Mouse (Mus musculus): ENCODE measurements around the gene Aass. TPM values are rescaled to one million over a fixed set of nuclear protein-coding genes. Genes with fewer than 3 reads are reported as not detected.
"Not testable (repeated sequence)": the region's sequence is repeated elsewhere in the genome, so short reads cannot be mapped to it uniquely, and the experiment has no call there.

The Aass gene
- polyA plus RNA-seq, 1 experiment from 2014 or later = 1.5 TPM

GRCm38 (mm10) chr6:23125831-23126230, 7.0 kb downstream of the Aass start:
- WGBS = 81% methylated on average over 5 of the region's 5 CpGs
- Histone ChIP-seq H3K4me2 (replicated peaks; ENCODE audit: low read depth, low read length) (no peak overlapping the region), H3K36me3 (ENCODE audit: insufficient read depth, low read length) (no peaks in the 10 kb centered on the region), H3K27me3 (ENCODE audit: insufficient read depth, low read length) (no peaks in the 10 kb centered on the region), H3K9me3 (ENCODE audit: low read length) (no peaks in the 10 kb centered on the region), H3K4me1 (ENCODE audit: insufficient read depth, low read length) (no peaks in the 10 kb centered on the region), H3K4me3 (ENCODE audit: low read length) (no peak overlapping the region), H3K9ac (replicated peaks; ENCODE audit: low read length) (no peak overlapping the region), H3K27ac (ENCODE audit: low read length) (no peak overlapping the region)
- no peak for ATAC-seq (ENCODE audit: low FRiP score, low TSS enrichment)

GRCm38 (mm10) chr6:23124823-23125222, 8.0 kb downstream of the Aass start:
- Histone ChIP-seq H3K4me1 (ENCODE audit: insufficient read depth, low read length) (no peaks in the 10 kb centered on the region), H3K36me3 (ENCODE audit: insufficient read depth, low read length) (no peaks in the 10 kb centered on the region), H3K4me3 (ENCODE audit: low read length) (no peak overlapping the region), H3K27ac (ENCODE audit: low read length) (no peak overlapping the region), H3K9ac (replicated peaks; ENCODE audit: low read length) (no peak overlapping the region), H3K27me3 (ENCODE audit: insufficient read depth, low read length) (no peaks in the 10 kb centered on the region), H3K4me2 (replicated peaks; ENCODE audit: low read depth, low read length) (no peak overlapping the region), H3K9me3 (ENCODE audit: low read length) (no peaks in the 10 kb centered on the region)
- 82% methylated on average over 2 of the region's 2 CpGs for WGBS
- ATAC-seq (ENCODE audit: low FRiP score, low TSS enrichment) = no peak

- 40% methylated on average over 3 of the region's 3 CpGs for whole genome bisulfite sequencing
- Histone ChIP-seq H3K27ac (ENCODE audit: low read length) (no peak overlapping the region), H3K36me3 (ENCODE audit: insufficient read depth, low read length) (no peaks in the 10 kb centered on the region), H3K9me3 (ENCODE audit: low read length) (no peaks in the 10 kb centered on the region), H3K4me2 (replicated peaks; ENCODE audit: low read depth, low read length) (no peak overlapping the region), H3K4me1 (ENCODE audit: insufficient read depth, low read length) (no peaks in the 10 kb centered on the region), H3K9ac (replicated peaks; ENCODE audit: low read length) (no peak overlapping the region), H3K27me3 (ENCODE audit: insufficient read depth, low read length) (no peaks in the 10 kb centered on the region), H3K4me3 (ENCODE audit: low read length) (no peak overlapping the region)
- no peak for ATAC-seq (ENCODE audit: low FRiP score, low TSS enrichment)
Measured at GRCm38 (mm10) chr6:23122934-23123333, 9.9 kb downstream of the Aass start.

- Histone ChIP-seq H3K9ac (replicated peaks; ENCODE audit: low read length) (no peak overlapping the region), H3K4me3 (ENCODE audit: low read length) (no peak overlapping the region), H3K4me1 (ENCODE audit: insufficient read depth, low read length) (no peaks in the 10 kb centered on the region), H3K9me3 (ENCODE audit: low read length) (no peaks in the 10 kb centered on the region), H3K4me2 (replicated peaks; ENCODE audit: low read depth, low read length) (no peak overlapping the region), H3K27ac (ENCODE audit: low read length) (no peak overlapping the region), H3K27me3 (ENCODE audit: insufficient read depth, low read length) (no peaks in the 10 kb centered on the region), H3K36me3 (ENCODE audit: insufficient read depth, low read length) (no peaks in the 10 kb centered on the region)
- WGBS = 77% methylated on average over 6 of the region's 6 CpGs
- ATAC-seq (ENCODE audit: low FRiP score, low TSS enrichment) = no peak
Measured at GRCm38 (mm10) chr6:23114781-23115180, 18.0 kb downstream of the Aass start.

GRCm38 (mm10) chr6:23107069-23107468, 25.7 kb downstream of the Aass start:
- H3K9me3 ChIP-seq (ENCODE audit: low read length) = no peaks in the 10 kb centered on the region
- 83% methylated on average over 4 of the region's 4 CpGs for WGBS
- H3K27me3 ChIP-seq (ENCODE audit: insufficient read depth, low read length) = no peaks in the 10 kb centered on the region
- no peak overlapping the region for H3K4me3 ChIP-seq (ENCODE audit: low read length)
- H3K36me3 ChIP-seq (ENCODE audit: insufficient read depth, low read length) = no peaks in the 10 kb centered on the region
- no peaks in the 10 kb centered on the region for H3K4me1 ChIP-seq (ENCODE audit: insufficient read depth, low read length)
- H3K9ac ChIP-seq (replicated peaks; ENCODE audit: low read length) = no peak overlapping the region
- no peak for ATAC-seq (ENCODE audit: low FRiP score, low TSS enrichment)
- no peak overlapping the region for H3K4me2 ChIP-seq (replicated peaks; ENCODE audit: low read depth, low read length)
- no peak overlapping the region for H3K27ac ChIP-seq (ENCODE audit: low read length)

GRCm38 (mm10) chr6:23106373-23106772, 26.4 kb downstream of the Aass start:
- Histone ChIP-seq H3K9me3 (ENCODE audit: low read length) (no peaks in the 10 kb centered on the region), H3K9ac (replicated peaks; ENCODE audit: low read length) (no peak overlapping the region), H3K27ac (ENCODE audit: low read length) (no peak overlapping the region), H3K4me3 (ENCODE audit: low read length) (no peak overlapping the region), H3K4me2 (replicated peaks; ENCODE audit: low read depth, low read length) (no peak overlapping the region), H3K4me1 (ENCODE audit: insufficient read depth, low read length) (no peaks in the 10 kb centered on the region), H3K36me3 (ENCODE audit: insufficient read depth, low read length) (no peaks in the 10 kb centered on the region), H3K27me3 (ENCODE audit: insufficient read depth, low read length) (no peaks in the 10 kb centered on the region)
- WGBS = 61% methylated on average over 4 of the region's 4 CpGs
- ATAC-seq (ENCODE audit: low FRiP score, low TSS enrichment) = no peak

- ATAC-seq (ENCODE audit: low FRiP score, low TSS enrichment); H3K9ac ChIP-seq (replicated peaks; ENCODE audit: low read length); H3K27ac ChIP-seq (ENCODE audit: low read length); H3K4me2 ChIP-seq (replicated peaks; ENCODE audit: low read depth, low read length); H3K9me3 ChIP-seq (ENCODE audit: low read length); H3K4me3 ChIP-seq (ENCODE audit: low read length); H3K36me3 ChIP-seq (ENCODE audit: insufficient read depth, low read length); H3K4me1 ChIP-seq (ENCODE audit: insufficient read depth, low read length); H3K27me3 ChIP-seq (ENCODE audit: insufficient read depth, low read length): not testable (repeated sequence)
- 87% methylated on average over 11 of the region's 11 CpGs for WGBS
Measured at GRCm38 (mm10) chr6:23090346-23091055, 42.3 kb downstream of the Aass start.

- not testable (repeated sequence) for H3K27me3 ChIP-seq (ENCODE audit: insufficient read depth, low read length); H3K27ac ChIP-seq (ENCODE audit: low read length); H3K4me1 ChIP-seq (ENCODE audit: insufficient read depth, low read length); H3K4me2 ChIP-seq (replicated peaks; ENCODE audit: low read depth, low read length); H3K9ac ChIP-seq (replicated peaks; ENCODE audit: low read length); H3K9me3 ChIP-seq (ENCODE audit: low read length); H3K4me3 ChIP-seq (ENCODE audit: low read length); H3K36me3 ChIP-seq (ENCODE audit: insufficient read depth, low read length); ATAC-seq (ENCODE audit: low FRiP score, low TSS enrichment)
- WGBS = 82% methylated on average over 4 of the region's 4 CpGs
Measured at GRCm38 (mm10) chr6:23089292-23089691, 43.5 kb downstream of the Aass start.

GRCm38 (mm10) chr6:23084587-23085421, 48.0 kb downstream of the Aass start:
- Histone ChIP-seq H3K4me1 (ENCODE audit: insufficient read depth, low read length) (no peaks in the 10 kb centered on the region), H3K27me3 (ENCODE audit: insufficient read depth, low read length) (no peaks in the 10 kb centered on the region), H3K9ac (replicated peaks; ENCODE audit: low read length) (no peak overlapping the region), H3K9me3 (ENCODE audit: low read length) (0 out of 2 replicates have a peak, but pooled peaks cover 6% of the 10 kb centered on the region), H3K4me3 (ENCODE audit: low read length) (no peak overlapping the region), H3K27ac (ENCODE audit: low read length) (no peak overlapping the region), H3K36me3 (ENCODE audit: insufficient read depth, low read length) (no peaks in the 10 kb centered on the region), H3K4me2 (replicated peaks; ENCODE audit: low read depth, low read length) (no peak overlapping the region)
- 89% methylated on average over 5 of the region's 5 CpGs for WGBS
- ATAC-seq (ENCODE audit: low FRiP score, low TSS enrichment) = no peak

Data from kidney, embryonic 16.5 days (tissue).